Mouse (Mus musculus) lung, adult 2 months (tissue): ENCODE results near the gene Ikzf5.

Experiments
- CTCF ChIP-seq: fragments of 200-500 bp; IDR thresholded peaks from 2 replicates; pipeline ENCODE4 v1.5.1; 2011; ENCODE audit warnings: mild to moderate bottlenecking, low read length, control low read depth; ENCODE audit not compliant: insufficient read depth
- POLR2A ChIP-seq: fragments of 200-500 bp; IDR thresholded peaks from 2 replicates; pipeline ENCODE4 v1.6.1; 2011; ENCODE audit warnings: low read depth, mild to moderate bottlenecking, control low read depth, low read length, borderline replicate concordance; ENCODE audit errors: extremely low read depth

GRCm38 (mm10) chr7:131411221-131411940 lies 1.1 kb upstream of the Ikzf5 start:
- TF ChIP-seq CTCF: no peak
- TF ChIP-seq POLR2A: no peak
